Mouse (Mus musculus) testis, adult 10 weeks (tissue): ENCODE measurements around the gene Icam4. TPM values are rescaled to one million over a fixed set of nuclear protein-coding genes. Genes with fewer than 3 reads are reported as not detected.

Experiments
- polyA plus RNA-seq: library from polyadenylated mRNA; stranded (reverse); fragments of 350-450 nt; fragmentation: Illumina TruSeq; extraction: RNeasy Lipid Tissue Mini Kit (QIAGEN cat#74804); gene quantifications from one replicate; pipeline ENCODE4 v1.2.3, GENCODE M21; 2014; ENCODE audit warnings: low read depth, low replicate concordance

Gene Icam4
- polyA plus RNA-seq: not detected

DNA sequence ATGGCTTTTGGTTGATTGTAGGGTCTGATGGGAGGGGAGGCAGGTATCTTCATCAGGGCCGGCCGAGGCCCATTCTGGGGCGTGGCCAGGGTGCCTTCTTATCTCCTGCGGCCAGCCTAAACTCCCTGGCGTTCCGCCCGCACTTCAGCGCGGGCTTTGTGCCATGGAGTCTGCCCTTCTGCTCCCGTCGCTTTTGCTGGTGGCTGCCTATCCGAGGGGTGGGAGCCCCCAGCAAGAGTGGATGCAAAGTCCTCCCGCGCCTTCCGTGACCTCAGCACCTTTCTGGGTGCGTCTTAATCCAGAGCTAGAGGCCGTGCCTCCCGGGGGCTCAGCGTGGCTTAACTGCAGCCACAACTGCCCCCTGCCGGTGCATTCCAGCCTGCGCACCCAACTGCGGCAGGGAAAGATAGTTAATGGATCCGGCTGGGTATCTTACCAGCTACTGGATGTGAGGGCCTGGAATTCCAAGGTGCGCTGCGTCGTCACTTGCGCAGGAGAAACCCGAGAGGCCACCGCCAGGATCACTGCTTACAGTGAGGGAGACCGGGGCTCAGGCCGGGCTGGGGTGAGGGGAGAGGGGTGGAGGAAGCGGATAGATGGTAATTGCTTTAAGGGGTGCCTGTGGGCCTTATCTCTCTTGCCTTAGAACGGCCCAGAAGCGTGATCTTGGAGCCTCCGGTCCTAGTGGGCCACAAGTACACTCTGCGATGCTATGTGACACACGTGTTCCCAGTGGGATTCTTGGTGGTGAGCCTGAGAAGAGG lies at the start of gene Icam4:
Gene Icam4 (plus strand): TSS at position 83 of the 764 bp plus-strand sequence.

DNA sequence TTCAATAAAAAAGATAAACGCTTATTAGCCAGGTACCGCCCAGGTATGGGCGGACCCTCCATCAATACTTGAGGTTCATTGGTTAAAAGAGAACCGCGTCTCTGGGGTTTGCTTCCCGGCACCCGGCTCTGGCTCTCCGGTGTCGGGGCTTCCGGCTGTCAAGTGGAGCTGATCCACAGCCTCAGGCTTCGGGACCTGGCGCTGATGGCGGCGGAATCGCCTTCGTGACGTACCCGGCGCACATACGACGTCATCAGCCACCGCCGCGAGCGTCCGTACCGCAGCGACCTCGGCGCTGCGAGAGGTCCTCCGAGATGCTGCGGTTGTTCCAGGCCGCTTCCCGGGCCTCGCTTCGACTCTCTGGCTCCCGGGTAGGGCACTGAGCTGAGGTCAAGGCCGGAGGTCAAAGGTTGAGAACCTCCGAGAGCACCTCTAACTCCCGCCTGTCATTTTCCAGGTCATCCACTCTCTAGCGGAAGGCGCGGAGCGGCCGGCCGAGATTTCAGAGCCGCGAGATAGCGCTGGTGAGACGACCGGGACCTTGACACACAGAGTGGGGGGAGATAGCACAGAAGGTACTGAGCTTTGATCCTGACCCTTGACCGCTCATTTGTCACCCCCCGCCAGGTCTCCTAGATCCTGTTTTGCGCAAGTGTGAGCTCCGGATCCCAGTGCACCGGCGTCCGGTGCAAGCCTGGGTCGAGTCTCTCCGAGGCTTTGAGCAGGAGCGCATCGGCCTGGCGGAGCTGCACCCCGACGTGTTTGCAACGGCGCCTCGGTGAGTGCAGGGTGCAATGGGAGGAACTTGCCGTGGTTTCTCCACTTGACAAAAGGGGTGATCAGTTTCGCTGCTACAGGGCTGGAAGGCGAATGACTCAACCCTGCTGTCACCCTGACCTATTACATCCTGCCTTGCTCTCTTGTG lies 26.3 kb upstream of the Icam4 start, which contains the start of gene Mrpl4:
Gene Mrpl4 (plus strand): TSS at position 112 of the 925 bp plus-strand sequence.

GRCm38 (mm10) chr9:21015571-21016130 lies 13.5 kb upstream of the Icam4 start, which contains the start of gene Icam1:
TSS of gene Icam1 (plus strand) at chr9:21015985.

GRCm38 (mm10) chr9:21031896-21032351 lies 2.8 kb downstream of the Icam4 start, which contains the start of gene Icam5:
TSS of gene Icam5 (plus strand) at chr9:21032073.

GRCm38 (mm10) chr9:21067006-21067684 lies 38.0 kb downstream of the Icam4 start, which contains the start of gene Zglp1:
TSS of gene Zglp1 (minus strand) at chr9:21067093.

GRCm38 (mm10) chr9:21073044-21073840 lies 44.1 kb downstream of the Icam4 start, which contains the start of the genes Gm49373 and Fdx1l:
TSS of gene Gm49373 (minus strand) at chr9:21073096.
TSS of gene Fdx1l (minus strand) at chr9:21073614.

Other genes starting within 250 kb of the Icam4 start
- gene Col5a3, start 214.3 kb upstream of the Icam4 start, polyA plus RNA-seq: not detected
- gene Rdh8, start 210.9 kb upstream of the Icam4 start, polyA plus RNA-seq: not detected
- gene A230050P20Rik, start 160.7 kb upstream of the Icam4 start, polyA plus RNA-seq: 0.46 TPM
- not detected for gene Angptl6, start 149.6 kb upstream of the Icam4 start, polyA plus RNA-seq
- 0.57 TPM for gene Ppan, start 141.2 kb upstream of the Icam4 start, polyA plus RNA-seq
- gene Eif3g, start 130.8 kb upstream of the Icam4 start, polyA plus RNA-seq: 91.3 TPM
- gene Dnmt1, start 69.5 kb upstream of the Icam4 start, polyA plus RNA-seq: 8.4 TPM
- 0.07 TPM for gene S1pr2, start 52.6 kb upstream of the Icam4 start, polyA plus RNA-seq
- gene Mrpl4, start 26.6 kb upstream of the Icam4 start, polyA plus RNA-seq: 0.25 TPM
- gene Icam1, start 13.4 kb upstream of the Icam4 start, polyA plus RNA-seq: 0.84 TPM
- not detected for gene Icam5, start 2.7 kb downstream of the Icam4 start, polyA plus RNA-seq
- not detected for gene Zglp1, start 37.7 kb downstream of the Icam4 start, polyA plus RNA-seq
- gene Gm49373, start 43.7 kb downstream of the Icam4 start, polyA plus RNA-seq: not detected
- not detected for gene Fdx1l, start 44.2 kb downstream of the Icam4 start, polyA plus RNA-seq
- gene Gm38431, start 62.6 kb downstream of the Icam4 start, polyA plus RNA-seq: 8.2 TPM
- 2.4 TPM for gene Raver1, start 62.6 kb downstream of the Icam4 start, polyA plus RNA-seq
- gene Tyk2, start 101.9 kb downstream of the Icam4 start, polyA plus RNA-seq: 2.0 TPM
- 7.8 TPM for gene Cdc37, start 120.6 kb downstream of the Icam4 start, polyA plus RNA-seq
- gene Pde4a, start 136.3 kb downstream of the Icam4 start, polyA plus RNA-seq: 6.8 TPM
- gene Keap1, start 210.0 kb downstream of the Icam4 start, polyA plus RNA-seq: 6.5 TPM
- gene S1pr5, start 219.1 kb downstream of the Icam4 start, polyA plus RNA-seq: not detected
- gene Atg4d, start 235.9 kb downstream of the Icam4 start, polyA plus RNA-seq: 0.36 TPM